Mouse (Mus musculus): ENCODE data around the gene Pik3ca. TPM values are rescaled to one million over a fixed set of nuclear protein-coding genes. Genes with fewer than 3 reads are reported as not detected.
A peak's percentile ranks its signal among the peaks of the same experiment; 100 is the strongest.

Gene Pik3ca
- polyA plus RNA-seq, 1 experiment from 2014 or later: 14.8 TPM

- H3K27me3 ChIP-seq: no peaks in the 10 kb centered on the region
- no peak overlapping the region for H3K27ac ChIP-seq (replicated peaks)
- no peak overlapping the region for H3K9ac ChIP-seq (replicated peaks)
- H3K4me1 ChIP-seq: peaks cover 7% of the 10 kb centered on the region
- WGBS: 88% methylated on average over 1 of the region's 1 CpGs
- H3K4me3 ChIP-seq: no peak overlapping the region
- H3K4me2 ChIP-seq (replicated peaks): no peak overlapping the region
- ATAC-seq (replicated peaks): no peak
- H3K9me3 ChIP-seq: no peaks in the 10 kb centered on the region
- no peaks in the 10 kb centered on the region for H3K36me3 ChIP-seq
These were observed 8.2 kb downstream of the Pik3ca start for GRCm38 (mm10) chr3:32405699-32406098.

- 73% methylated on average over 6 of the region's 6 CpGs for WGBS
- Histone ChIP-seq H3K4me1 (peaks cover 2% of the 10 kb centered on the region), H3K27me3 (no peaks in the 10 kb centered on the region), H3K36me3 (no peaks in the 10 kb centered on the region), H3K27ac (replicated peaks) (no peak overlapping the region), H3K4me2 (replicated peaks) (no peak overlapping the region), H3K9me3 (no peaks in the 10 kb centered on the region), H3K9ac (replicated peaks) (no peak overlapping the region), H3K4me3 (no peak overlapping the region)
- ATAC-seq (replicated peaks): no peak
These were observed 9.3 kb downstream of the Pik3ca start for GRCm38 (mm10) chr3:32406804-32407203.

GRCm38 (mm10) chr3:32408811-32409273, 11.4 kb downstream of the Pik3ca start:
- WGBS: 94% methylated on average over 3 of the region's 3 CpGs
- Histone ChIP-seq H3K4me1 (no peaks in the 10 kb centered on the region; the same call in none of the 2 replicates), H3K9ac (replicated peaks) (no peak overlapping the region), H3K27ac (replicated peaks) (no peak overlapping the region), H3K4me2 (replicated peaks) (no peak overlapping the region), H3K36me3 (no peaks in the 10 kb centered on the region), H3K27me3 (no peaks in the 10 kb centered on the region), H3K9me3 (no peaks in the 10 kb centered on the region), H3K4me3 (no peak overlapping the region)
- ATAC-seq (replicated peaks): no peak

- no peaks in the 10 kb centered on the region for H3K9me3 ChIP-seq
- no peak overlapping the region for H3K27ac ChIP-seq (replicated peaks)
- H3K36me3 ChIP-seq: no peaks in the 10 kb centered on the region
- no peaks in the 10 kb centered on the region for H3K27me3 ChIP-seq
- H3K9ac ChIP-seq (replicated peaks): no peak overlapping the region
- H3K4me3 ChIP-seq: no peak overlapping the region
- WGBS: 77% methylated on average over 7 of the region's 7 CpGs
- ATAC-seq (replicated peaks): no peak
- H3K4me2 ChIP-seq (replicated peaks): no peak overlapping the region
- H3K4me1 ChIP-seq: peaks cover 14% of the 10 kb centered on the region
These were observed 15.1 kb downstream of the Pik3ca start for GRCm38 (mm10) chr3:32412502-32413044.

GRCm38 (mm10) chr3:32414381-32414780, 16.9 kb downstream of the Pik3ca start:
- H3K4me1 ChIP-seq: peaks cover 14% of the 10 kb centered on the region
- H3K27me3 ChIP-seq: no peaks in the 10 kb centered on the region
- peak overlapping the region; percentile 31; the same call in 1 of the 2 replicates for H3K27ac ChIP-seq (replicated peaks)
- H3K9me3 ChIP-seq: no peaks in the 10 kb centered on the region
- no peaks in the 10 kb centered on the region for H3K36me3 ChIP-seq
- no peak overlapping the region for H3K4me2 ChIP-seq (replicated peaks)
- no peak overlapping the region for H3K9ac ChIP-seq (replicated peaks)
- no peak overlapping the region for H3K4me3 ChIP-seq
- ATAC-seq (replicated peaks): no peak
- 3% methylated on average over 4 of the region's 4 CpGs for WGBS

GRCm38 (mm10) chr3:32415370-32416309, 18.2 kb downstream of the Pik3ca start:
- Histone ChIP-seq H3K9ac (replicated peaks) (no peak overlapping the region), H3K9me3 (no peaks in the 10 kb centered on the region), H3K4me2 (replicated peaks) (no peak overlapping the region), H3K4me3 (no peak overlapping the region), H3K36me3 (no peaks in the 10 kb centered on the region), H3K27me3 (no peaks in the 10 kb centered on the region), H3K4me1 (peaks cover 14% of the 10 kb centered on the region), H3K27ac (replicated peaks) (no peak overlapping the region)
- ATAC-seq (replicated peaks): peak; percentile 44; the same call in 1 of the 2 replicates
- WGBS: 81% methylated on average over 3 of the region's 3 CpGs

GRCm38 (mm10) chr3:32417751-32418211, 20.3 kb downstream of the Pik3ca start:
- no peak for ATAC-seq (replicated peaks)

GRCm38 (mm10) chr3:32419866-32420265, 22.4 kb downstream of the Pik3ca start:
- no peaks in the 10 kb centered on the region for H3K27me3 ChIP-seq

More at GRCm38 (mm10) chr3:32417751-32418211, 20.3 kb downstream of the Pik3ca start:
- Histone ChIP-seq H3K27me3 (no peaks in the 10 kb centered on the region), H3K4me3 (no peak overlapping the region), H3K9ac (replicated peaks) (no peak overlapping the region), H3K36me3 (no peaks in the 10 kb centered on the region), H3K4me1 (peaks cover 14% of the 10 kb centered on the region), H3K9me3 (no peaks in the 10 kb centered on the region), H3K27ac (replicated peaks) (no peak overlapping the region), H3K4me2 (replicated peaks) (no peak overlapping the region)
- WGBS: 80% methylated on average over 5 of the region's 5 CpGs

GRCm38 (mm10) chr3:32421115-32422054, 23.9 kb downstream of the Pik3ca start:
- H3K27ac ChIP-seq (replicated peaks): no peak overlapping the region
- H3K36me3 ChIP-seq: no peaks in the 10 kb centered on the region
- H3K9me3 ChIP-seq: no peaks in the 10 kb centered on the region
- no peak overlapping the region for H3K4me2 ChIP-seq (replicated peaks)
- WGBS: 92% methylated on average over 6 of the region's 6 CpGs
- ATAC-seq (replicated peaks): no peak
- H3K4me1 ChIP-seq: no peaks in the 10 kb centered on the region
- H3K27me3 ChIP-seq: no peaks in the 10 kb centered on the region
- no peak overlapping the region for H3K9ac ChIP-seq (replicated peaks)
- H3K4me3 ChIP-seq: no peak overlapping the region

More at GRCm38 (mm10) chr3:32419866-32420265, 22.4 kb downstream of the Pik3ca start:
- ATAC-seq (replicated peaks): no peak
- H3K4me1 ChIP-seq: peaks cover 5% of the 10 kb centered on the region
- 73% methylated on average over 2 of the region's 2 CpGs for WGBS
- H3K36me3 ChIP-seq: no peaks in the 10 kb centered on the region
- H3K9me3 ChIP-seq: no peaks in the 10 kb centered on the region
- no peak overlapping the region for H3K4me3 ChIP-seq
- H3K4me2 ChIP-seq (replicated peaks): no peak overlapping the region
- H3K27ac ChIP-seq (replicated peaks): no peak overlapping the region
- no peak overlapping the region for H3K9ac ChIP-seq (replicated peaks)

- ATAC-seq (replicated peaks): no peak
- Histone ChIP-seq H3K4me1 (peaks cover 11% of the 10 kb centered on the region; the same call in 1 of the 2 replicates), H3K4me3 (no peak overlapping the region), H3K36me3 (no peaks in the 10 kb centered on the region), H3K4me2 (replicated peaks) (no peak overlapping the region), H3K9ac (replicated peaks) (no peak overlapping the region), H3K9me3 (no peaks in the 10 kb centered on the region), H3K27me3 (no peaks in the 10 kb centered on the region), H3K27ac (replicated peaks) (no peak overlapping the region)
- 80% methylated on average over 4 of the region's 4 CpGs for WGBS
These were observed 30.2 kb downstream of the Pik3ca start for GRCm38 (mm10) chr3:32427695-32428094.

- peaks cover 11% of the 10 kb centered on the region; the same call in 1 of the 2 replicates for H3K4me1 ChIP-seq
- no peak overlapping the region for H3K4me3 ChIP-seq
- no peak overlapping the region for H3K4me2 ChIP-seq (replicated peaks)
- H3K9ac ChIP-seq (replicated peaks): no peak overlapping the region
- no peaks in the 10 kb centered on the region for H3K9me3 ChIP-seq
- no peak for ATAC-seq (replicated peaks)
- H3K27ac ChIP-seq (replicated peaks): no peak overlapping the region
- H3K36me3 ChIP-seq: no peaks in the 10 kb centered on the region
- no peaks in the 10 kb centered on the region for H3K27me3 ChIP-seq
- WGBS: 95% methylated on average over 3 of the region's 3 CpGs
These were observed 30.9 kb downstream of the Pik3ca start for GRCm38 (mm10) chr3:32428361-32428760.
